Mouse (Mus musculus) heart, postnatal 36 days (tissue): ENCODE measurements around the gene Cebpg. TPM values are rescaled to one million over a fixed set of nuclear protein-coding genes. Genes with fewer than 3 reads are reported as not detected.

Experiments
- DNase-seq, 2 experiments: peaks; one replicate each; pipeline ENCODE4 v3.0.0; 2021 to 2022
- intact Hi-C: fragments of 180-260 bp; cut with DNase I; formaldehyde crosslinking; loops from one replicate; pipeline ENCODE4 v1.15.1; 2025
- total RNA-seq, 2 experiments: library from RNA; stranded (reverse); gene quantifications; 2 replicates each; pipeline ENCODE4 v1.2.3; 2021

Gene Cebpg
- 10 to 100 TPM; 21.5 to 24.6 TPM for total RNA-seq

DNA sequence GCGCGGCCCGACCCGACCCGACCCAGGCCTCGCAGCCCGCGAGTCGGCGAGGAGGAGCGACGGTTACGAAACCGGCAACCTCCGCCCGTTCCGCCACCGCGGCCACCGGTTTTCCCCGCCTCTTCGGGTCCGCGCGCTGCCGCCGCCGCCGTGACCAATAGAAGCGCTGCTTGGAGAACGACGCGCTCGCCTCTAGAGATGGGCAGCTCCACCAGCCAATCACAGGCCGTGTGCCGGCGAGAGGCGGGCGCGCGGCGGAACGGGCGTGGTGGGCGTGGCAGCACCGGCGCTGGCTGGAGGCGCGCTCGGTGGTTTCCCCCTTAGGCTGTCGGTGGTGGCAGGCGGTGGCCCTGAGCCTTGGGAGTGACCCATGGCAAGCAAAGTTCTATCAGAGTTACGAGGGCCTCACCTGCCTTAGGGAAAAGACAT, at the start of gene Cebpg:
Gene Cebpg (minus strand): TSS at position 138 of the 429 bp plus-strand sequence.
- DNase-seq, result peak; percentile 99 to 100
- intact Hi-C loops, result loop anchor here (1.0 to 10.0 kb wide), 3 partner anchors 25 to 178 kb away; partner anchors contain the start of gene Cebpa

GRCm38 (mm10) chr7:35099528-35099927, 43.2 kb upstream of the Cebpg start:
- DNase-seq, result no peak
- intact Hi-C loops, result no loop called here

DNA sequence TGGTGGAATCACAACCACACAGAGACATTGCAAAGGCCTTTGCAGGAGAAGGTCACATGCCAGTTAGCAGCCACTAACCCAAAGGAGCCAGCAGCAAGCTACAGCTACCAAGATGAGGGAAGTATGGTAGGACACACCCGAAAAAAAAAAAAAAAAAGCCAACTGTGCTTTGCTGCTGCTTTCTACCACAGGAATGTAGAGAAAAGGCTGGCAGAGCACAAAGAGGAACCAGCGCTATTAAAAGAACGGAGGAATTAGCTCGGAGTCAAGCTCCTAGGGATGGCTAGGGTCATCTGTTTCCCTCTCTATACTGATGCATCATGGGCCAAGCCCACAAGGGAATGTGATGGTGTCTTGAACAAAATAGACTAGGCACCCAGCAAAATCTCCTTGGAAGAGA, 42.4 kb upstream of the Cebpg start:
- no peak for DNase-seq
- intact Hi-C loops, result no loop called here

DNA sequence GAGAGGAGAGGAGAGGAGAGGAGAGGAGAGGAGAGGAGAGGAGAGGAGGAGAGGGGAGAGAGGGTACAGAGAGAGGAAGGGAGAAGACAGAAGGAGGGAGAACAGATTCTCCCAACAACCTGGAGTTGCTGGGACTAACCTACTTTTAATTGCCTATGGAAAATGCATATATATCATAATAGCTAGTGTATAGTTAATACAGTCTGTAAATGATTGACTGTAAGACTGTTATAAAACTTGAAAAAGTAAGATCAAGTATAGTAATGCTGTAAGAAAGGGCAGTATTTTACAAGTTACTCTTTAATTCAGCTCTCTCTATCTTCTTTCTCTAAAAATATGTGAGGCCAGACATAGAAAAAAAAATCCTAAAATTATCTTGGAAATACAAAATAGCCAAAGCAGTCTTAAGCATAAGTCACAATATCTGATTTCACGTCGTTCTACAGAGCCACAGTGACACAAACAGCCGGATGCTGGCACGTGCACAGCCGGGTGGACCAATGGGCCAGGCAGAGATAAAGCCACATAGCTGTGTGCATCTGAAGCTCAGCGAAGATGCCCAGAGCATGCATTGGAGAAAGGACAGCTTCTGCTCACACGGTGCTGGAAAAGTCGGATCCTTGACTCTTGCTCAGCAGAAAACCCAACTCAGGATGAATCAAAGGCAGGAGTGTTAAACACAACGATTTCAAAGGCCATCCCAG, 38.8 kb upstream of the Cebpg start:
- DNase-seq, result no peak
- intact Hi-C loops, result no loop called here

- no peak for DNase-seq
- intact Hi-C loops, result no loop called here
Observed at GRCm38 (mm10) chr7:35090550-35090949, 34.2 kb upstream of the Cebpg start.

GRCm38 (mm10) chr7:35086271-35086861, 30.0 kb upstream of the Cebpg start:
- DNase-seq, result peak in 1 of 2 experiments; percentile 35
- intact Hi-C loops, result no loop called here

DNA sequence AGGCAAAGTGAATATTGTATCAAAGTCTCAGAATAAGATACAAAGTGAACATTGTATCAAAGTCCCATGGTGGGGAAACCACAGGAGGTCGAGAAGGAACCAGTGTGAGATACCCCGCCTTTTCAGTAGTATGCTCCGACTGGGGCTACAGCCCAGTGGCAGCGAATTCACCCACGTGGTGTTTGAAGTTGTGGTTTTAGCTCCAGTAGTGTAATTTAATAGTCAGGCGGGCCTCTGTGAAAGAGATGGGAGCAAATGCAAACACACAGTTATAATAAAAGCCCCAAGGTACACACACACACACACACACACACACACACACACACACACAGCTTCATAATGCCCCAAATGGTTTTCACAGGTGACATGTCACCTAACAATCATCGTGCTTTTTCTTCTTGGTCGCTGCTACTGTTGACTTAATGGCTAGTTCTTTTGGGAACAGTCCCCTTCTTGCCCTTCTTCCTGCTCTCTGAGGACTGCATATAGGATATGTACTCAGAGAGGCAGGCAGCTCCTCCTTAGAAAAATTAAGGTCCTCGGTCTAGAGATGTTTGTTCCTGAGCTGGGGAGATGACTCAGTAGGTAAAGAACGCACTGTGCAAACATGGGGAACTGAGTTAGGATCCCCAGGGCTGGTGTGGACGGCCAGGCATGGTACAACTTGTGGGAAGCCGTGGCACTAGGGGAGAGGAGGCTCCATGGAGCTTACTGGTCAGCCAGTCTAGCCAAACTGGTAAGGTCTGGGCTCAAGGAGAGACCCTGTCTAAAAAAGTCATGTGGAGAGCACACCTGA, 28.4 kb upstream of the Cebpg start:
- no peak for DNase-seq
- intact Hi-C loops, result no loop called here

- no peak for DNase-seq
- intact Hi-C loops, result loop anchor here (1.0 to 2.0 kb wide), 3 partner anchors 25 to 55 kb away; partner anchors contain the start of genes Cebpa and Cebpg
Observed at GRCm38 (mm10) chr7:35081406-35082104, 25.2 kb upstream of the Cebpg start.

GRCm38 (mm10) chr7:35080843-35081338, 24.5 kb upstream of the Cebpg start:
- intact Hi-C loops, result loop anchor here (1.0 to 2.0 kb wide), 3 partner anchors 25 to 54 kb away; partner anchors contain the start of genes Cebpa and Cebpg
- DNase-seq, result peak; percentile 67 to 75

GRCm38 (mm10) chr7:35076645-35077044, 20.3 kb upstream of the Cebpg start:
- DNase-seq, result peak in 1 of 2 experiments; percentile 32
- intact Hi-C loops, result no loop called here

GRCm38 (mm10) chr7:35066640-35067212, 10.4 kb upstream of the Cebpg start:
- no peak for DNase-seq
- intact Hi-C loops, result no loop called here

DNA sequence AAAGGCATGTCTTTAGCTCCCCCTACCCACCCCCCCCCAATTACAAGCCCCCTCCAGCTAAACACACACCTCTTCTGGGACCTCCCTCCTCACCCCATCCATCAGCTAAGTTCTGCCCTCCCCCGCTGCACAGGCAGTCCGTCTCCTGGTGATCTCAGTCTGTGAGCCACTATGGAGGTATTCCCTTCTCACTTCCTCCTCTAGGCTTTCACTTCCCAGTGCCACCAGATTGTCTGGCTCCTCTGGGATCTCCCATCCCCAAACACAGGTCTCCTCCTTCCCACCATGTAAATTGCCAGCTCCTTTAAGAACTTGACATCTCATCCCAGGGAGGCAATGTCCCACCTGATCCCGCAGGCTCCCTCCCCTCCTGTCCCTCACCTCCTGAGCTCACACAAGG, 9.6 kb upstream of the Cebpg start:
- intact Hi-C loops, result no loop called here
- peak in 1 of 2 experiments; percentile 11 for DNase-seq

DNA sequence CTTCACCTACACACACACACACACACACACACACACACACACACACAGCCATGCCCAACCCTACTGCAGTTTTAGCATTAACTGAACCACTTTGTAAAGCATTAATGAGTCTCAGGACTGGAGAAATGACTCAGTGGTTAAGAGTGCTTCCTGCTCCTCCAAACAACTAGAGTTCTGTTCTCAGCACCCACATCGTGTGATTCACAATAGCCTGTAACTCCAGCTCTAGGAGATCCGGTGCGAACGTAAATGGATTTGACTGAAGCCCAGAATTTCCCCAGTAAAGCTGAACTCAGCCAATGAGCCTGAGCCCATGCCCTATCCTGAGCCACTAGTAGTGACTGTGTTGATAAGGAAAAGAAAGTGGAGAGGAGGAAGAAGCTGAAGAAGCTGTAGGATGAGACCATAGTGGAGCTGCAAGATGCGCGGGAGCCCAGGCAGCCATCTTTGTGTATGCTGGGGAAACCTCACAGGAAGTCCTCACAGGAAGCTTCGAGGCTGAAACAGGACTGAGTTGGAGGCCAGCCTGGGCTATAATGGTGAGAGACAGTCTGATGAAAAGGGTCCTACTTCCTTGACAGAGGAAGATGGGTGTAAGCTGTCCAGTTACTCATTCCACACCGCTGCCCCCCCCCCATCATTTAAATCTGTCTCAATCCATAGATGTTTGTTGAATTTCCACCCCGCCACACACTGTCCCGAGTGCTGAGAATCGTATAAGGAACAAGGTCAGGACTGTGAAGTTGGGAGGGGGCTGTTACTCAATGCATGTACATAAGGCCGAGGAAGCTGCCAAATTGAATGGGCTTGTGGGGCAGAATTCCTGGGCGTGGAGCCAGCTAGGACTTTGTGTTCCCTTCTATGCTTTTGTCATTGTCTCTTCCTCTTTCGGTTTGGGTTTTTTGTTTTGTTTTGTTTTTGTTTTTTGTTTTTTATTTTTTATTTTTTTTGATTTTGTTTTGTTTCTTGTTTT, 8.2 kb upstream of the Cebpg start:
- intact Hi-C loops, result no loop called here
- DNase-seq, result peak; percentile 52 to 68

- intact Hi-C loops, result loop anchor here (10.0 kb wide), 1 partner anchor 175 kb away; no protein-coding TSS in a partner anchor
- no peak for DNase-seq
Observed at GRCm38 (mm10) chr7:35059467-35059866, 3.1 kb upstream of the Cebpg start.

- intact Hi-C loops, result loop anchor here (10.0 kb wide), 1 partner anchor 176 kb away; no protein-coding TSS in a partner anchor
Observed at GRCm38 (mm10) chr7:35058329-35058728, 2.0 kb upstream of the Cebpg start.

DNA sequence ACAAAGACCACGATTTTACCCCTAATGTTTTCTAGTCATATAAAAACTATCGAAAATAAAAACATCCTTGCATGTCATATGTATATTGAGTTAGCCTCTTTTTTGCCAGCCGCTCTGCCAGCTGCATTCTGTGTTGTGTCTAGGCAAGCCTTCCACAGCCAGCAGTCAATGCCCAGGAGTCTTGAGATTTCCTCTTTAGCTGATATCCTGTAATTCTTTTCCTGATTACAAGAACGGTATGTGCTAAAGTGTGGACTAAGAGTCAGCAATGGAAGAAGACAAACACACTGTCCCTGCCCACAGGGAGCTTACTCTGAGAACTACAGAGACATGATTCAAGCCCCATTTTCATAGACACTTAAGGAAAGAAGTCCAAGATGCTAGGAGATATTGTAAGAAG, 1.2 kb upstream of the Cebpg start:
- DNase-seq, result no peak
- intact Hi-C loops, result loop anchor here (2.0 to 10.0 kb wide), 2 partner anchors 61 to 177 kb away; partner anchors contain the start of gene Cebpa

More at GRCm38 (mm10) chr7:35058329-35058728, 2.0 kb upstream of the Cebpg start:
- no peak for DNase-seq

GRCm38 (mm10) chr7:35056999-35057398, 626 bp upstream of the Cebpg start:
- intact Hi-C loops, result loop anchor here (1.0 to 10.0 kb wide), 3 partner anchors 24 to 178 kb away; partner anchors contain the start of gene Cebpa
- DNase-seq, result no peak
